Mouse (Mus musculus): ENCODE measurements around the gene Lpar2. TPM values are rescaled to one million over a fixed set of nuclear protein-coding genes. Genes with fewer than 3 reads are reported as not detected.

The Lpar2 gene
- polyA plus RNA-seq (2017; shearing (Covaris generic)) = under 1 TPM; 0.37 to 0.45 TPM

DNA sequence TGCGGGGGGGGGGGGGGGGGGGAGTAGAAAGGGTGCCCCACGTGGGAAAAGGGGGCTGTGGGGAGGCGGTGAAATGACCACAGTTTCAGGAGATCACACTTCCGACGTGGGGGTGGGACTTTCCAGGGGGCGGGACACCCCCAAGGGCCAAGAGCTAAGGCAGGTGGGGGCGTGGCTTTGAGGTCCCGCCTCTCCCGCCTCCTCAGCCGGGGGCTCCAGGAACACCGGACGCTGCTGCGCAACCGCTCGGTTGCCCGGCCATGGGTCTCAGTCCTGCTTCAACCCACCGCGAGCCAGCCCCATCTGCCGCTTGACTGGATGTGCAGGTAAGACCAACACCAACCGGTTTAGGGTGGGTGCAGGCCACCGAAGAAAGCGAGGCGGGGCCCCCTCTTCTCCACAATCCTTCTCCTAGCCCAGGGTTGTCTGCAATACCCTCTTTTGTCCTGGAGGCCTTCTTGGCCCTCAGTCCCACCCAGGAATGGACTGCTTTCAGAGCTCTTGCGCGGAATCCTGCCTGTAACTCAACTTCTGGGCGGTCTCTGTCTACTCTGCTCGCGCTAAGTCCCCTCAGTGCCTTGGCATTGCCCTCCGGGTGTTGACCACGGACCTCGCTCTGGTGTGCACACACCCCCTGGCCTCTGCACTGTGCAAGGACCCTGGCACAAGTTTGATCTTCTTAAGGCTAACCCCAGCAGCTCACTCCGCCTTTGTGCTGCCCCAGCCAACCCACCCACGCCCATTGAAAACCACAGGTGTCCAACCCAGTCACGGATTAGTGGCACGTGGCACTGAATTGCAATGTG, at the start of gene Lpar2:
Lpar2 (plus strand) TSS at position 44 of the 806 bp plus-strand sequence.

DNA sequence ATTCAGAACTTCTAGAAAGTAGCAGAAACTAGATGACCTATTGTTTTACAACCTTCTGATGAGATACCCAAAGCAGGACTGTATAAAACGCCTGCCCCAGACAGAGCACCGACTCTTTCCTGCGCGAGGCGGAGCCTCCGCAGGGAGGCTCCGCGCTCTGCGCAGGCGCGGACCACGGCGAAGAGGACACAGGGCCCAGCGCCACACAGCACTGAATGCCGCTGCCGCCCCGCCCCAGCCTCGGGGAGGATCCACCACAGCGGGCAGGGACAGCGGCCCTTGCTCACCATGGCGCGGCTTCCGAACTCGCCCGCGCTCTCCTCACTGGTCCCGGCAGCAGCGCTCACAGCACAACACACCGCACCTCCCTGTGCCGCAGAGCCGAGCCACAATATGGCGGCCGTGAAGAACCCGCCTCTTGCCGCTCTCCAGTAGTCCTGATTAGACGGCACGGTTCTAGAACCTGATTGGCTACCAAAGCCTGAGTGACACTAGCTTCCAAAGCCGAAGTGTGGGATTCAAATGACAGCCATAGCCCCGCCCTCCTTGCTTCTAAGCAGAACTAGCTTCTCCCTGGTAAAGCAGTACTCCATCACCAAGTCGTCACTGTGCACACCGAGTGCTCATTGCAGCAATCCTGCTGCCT, 47.6 kb upstream of the Lpar2 start, which contains the start of gene Gm20422:
Gm20422 (minus strand) TSS at position 384 of the 646 bp plus-strand sequence.

GRCm38 (mm10) chr8:69790773-69791367, 31.4 kb upstream of the Lpar2 start, which contains the start of the genes Atp13a1 and Zfp866:
Gene Atp13a1, plus strand, starts transcription at chr8:69791163.
Gene Zfp866, minus strand, starts transcription at chr8:69791178.

DNA sequence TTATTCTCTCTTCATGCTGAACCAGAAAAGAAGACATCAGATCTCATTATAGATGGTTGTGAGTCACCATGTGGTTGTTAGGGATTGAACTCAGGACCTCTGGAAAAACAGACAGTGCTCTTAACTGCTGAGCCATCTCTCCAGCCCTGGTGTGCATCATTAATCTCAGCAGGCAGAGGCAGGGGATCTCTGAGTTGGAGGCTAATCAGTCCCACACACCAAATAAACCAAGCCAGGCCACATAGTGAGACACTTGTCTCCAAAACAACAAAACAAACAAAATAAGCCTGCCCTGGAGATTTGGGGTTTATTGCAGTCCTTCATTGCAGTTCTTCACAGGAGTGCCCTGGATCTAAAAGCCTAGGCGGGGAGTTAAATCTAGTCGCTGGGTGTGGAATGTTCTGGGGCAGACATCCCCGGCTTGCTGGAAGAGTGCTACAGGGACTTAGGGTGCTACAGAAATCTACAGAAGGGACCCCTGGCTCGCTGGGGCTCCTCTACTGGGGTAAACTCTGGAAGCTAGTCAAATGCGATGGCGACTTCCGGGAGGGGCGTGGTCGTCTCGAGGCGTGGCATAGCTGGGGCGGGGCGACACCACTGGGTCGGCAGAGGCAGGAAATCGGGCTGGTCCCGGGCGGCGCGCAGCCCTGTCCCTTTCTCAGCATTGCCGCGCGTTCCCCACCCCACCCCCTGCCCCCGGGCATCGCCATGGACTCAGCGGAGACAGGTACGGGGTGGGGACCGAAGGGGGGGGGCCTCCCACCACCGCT, 13.9 kb upstream of the Lpar2 start, which contains the start of gene Gmip:
Gmip (plus strand) TSS at position 586 of the 770 bp plus-strand sequence.

GRCm38 (mm10) chr8:69832298-69832853, 10.1 kb downstream of the Lpar2 start, which contains the start of gene Pbx4:
Gene Pbx4, plus strand, starts transcription at chr8:69832491.

Other genes starting within 250 kb of the Lpar2 start
- 10 to 100 TPM; 23.8 to 32.6 TPM for gene Zfp868, start 196.9 kb upstream of the Lpar2 start, polyA plus RNA-seq (2017; shearing (Covaris generic))
- gene Zfp964, start 167.9 kb upstream of the Lpar2 start, polyA plus RNA-seq (2017; shearing (Covaris generic)) = under 1 TPM; 0.05 to 0.76 TPM
- 10 to 100 TPM; 43.9 to 46.1 TPM for gene Zfp869, start 111.7 kb upstream of the Lpar2 start, polyA plus RNA-seq (2017; shearing (Covaris generic))
- 1 to 10 TPM; 6.7 to 7.0 TPM for gene Zfp963, start 72.5 kb upstream of the Lpar2 start, polyA plus RNA-seq (2017; shearing (Covaris generic))
- gene Gm20422, start 47.5 kb upstream of the Lpar2 start, polyA plus RNA-seq (2017; shearing (Covaris generic)) = 1 to 10 TPM in 1 of 2 experiments, not detected in 1; 1.5 TPM
- 10 to 100 TPM; 69.0 to 89.0 TPM for gene Atp13a1, start 31.3 kb upstream of the Lpar2 start, polyA plus RNA-seq (2017; shearing (Covaris generic))
- gene Zfp866, start 31.3 kb upstream of the Lpar2 start, polyA plus RNA-seq (2017; shearing (Covaris generic)) = 10 to 100 TPM; 26.1 to 26.9 TPM
- 100 to 1,000 TPM; 107 to 114 TPM for gene Gmip, start 13.8 kb upstream of the Lpar2 start, polyA plus RNA-seq (2017; shearing (Covaris generic))
- gene Pbx4, start 10.1 kb downstream of the Lpar2 start, polyA plus RNA-seq (2017; shearing (Covaris generic)) = 10 to 100 TPM; 10.4 to 18.6 TPM
- under 1 TPM; 0.14 to 0.30 TPM for gene Cilp2, start 65.3 kb downstream of the Lpar2 start, polyA plus RNA-seq (2017; shearing (Covaris generic))
- gene Tssk6, start 79.8 kb downstream of the Lpar2 start, polyA plus RNA-seq (2017; shearing (Covaris generic)) = 1 to 10 TPM; 3.7 to 5.4 TPM
- gene Ndufa13, start 80.1 kb downstream of the Lpar2 start, polyA plus RNA-seq (2017; shearing (Covaris generic)) = 100 to 1,000 TPM; 207 TPM
- gene Yjefn3, start 80.3 kb downstream of the Lpar2 start, polyA plus RNA-seq (2017; shearing (Covaris generic)) = 1 to 10 TPM in 1 of 2 experiments, under 1 TPM in 1; 0.80 to 3.1 TPM
- 100 to 1,000 TPM in 1 of 2 experiments, 10 to 100 TPM in 1; 90.0 to 122 TPM for gene Gatad2a, start 174.0 kb downstream of the Lpar2 start, polyA plus RNA-seq (2017; shearing (Covaris generic))
- 10 to 100 TPM; 65.7 to 80.1 TPM for gene Mau2, start 220.3 kb downstream of the Lpar2 start, polyA plus RNA-seq (2017; shearing (Covaris generic))
- gene Sugp1, start 220.4 kb downstream of the Lpar2 start, polyA plus RNA-seq (2017; shearing (Covaris generic)) = 10 to 100 TPM; 57.2 to 63.2 TPM